8 mouse cellular contexts compared by ENCODE assay signal in the genomic region with DNA sequence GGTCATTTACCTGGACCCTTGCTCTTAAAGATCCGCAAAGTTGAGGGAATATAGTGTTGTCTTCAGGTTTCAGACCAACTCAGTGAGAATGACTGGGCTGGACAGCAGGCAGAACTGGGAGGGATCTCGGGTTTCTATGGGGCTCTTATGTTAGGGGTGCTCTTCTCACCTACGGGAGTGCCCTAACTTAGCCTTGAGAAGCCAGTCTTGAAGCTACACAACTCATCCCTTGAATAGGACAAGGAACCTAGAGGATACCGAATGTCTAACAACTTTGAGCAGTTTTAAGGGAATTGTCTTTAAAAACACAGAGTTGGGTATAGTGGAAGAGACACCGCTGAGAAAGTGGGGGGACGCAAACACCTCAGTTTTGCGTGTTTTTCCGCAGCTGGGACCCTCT. TPM values are rescaled to one million over a fixed set of nuclear protein-coding genes. Genes with fewer than 3 reads are reported as not detected.
A peak's percentile ranks its signal among the peaks of the same experiment; 100 is the strongest.
DNase-seq lines count a peak whose midpoint lies in the region; ATAC-seq and TF ChIP-seq lines count a peak whose summit lies in the region.

No protein-coding gene starts in this region.

- H3K9me3 ChIP-seq in heart, embryonic 14.5 days (ENCODE audit: control insufficient read depth, low read length): no peaks in the 10 kb centered on the region
- H3K9me3 ChIP-seq in hindbrain, embryonic 15.5 days: no peaks in the 10 kb centered on the region
- H3K9me3 ChIP-seq in midbrain, embryonic 15.5 days: no peaks in the 10 kb centered on the region

- peak overlapping the region; percentile 68 to 83 for H3K4me3 ChIP-seq in heart, embryonic 14.5 days (ENCODE audit: control insufficient read depth in 1 of 2, insufficient read depth in 1 of 2, low read depth in 1 of 2, low read length in 2 of 2)
- peak overlapping the region; percentile 52 for H3K4me3 ChIP-seq in brown adipose tissue, adult 24 weeks (ENCODE audit: insufficient read depth, low read depth, low read length)
- H3K4me3 ChIP-seq in hindbrain, embryonic 15.5 days: peak overlapping the region; percentile 91
- H3K4me3 ChIP-seq in midbrain, embryonic 15.5 days: peak overlapping the region; percentile 87
- no peak overlapping the region for H3K4me3 ChIP-seq in thymus, adult 2 months (ENCODE audit: control insufficient read depth, insufficient read depth, low read length)

- peaks cover 2 to 4% of the 10 kb centered on the region in 2 experiments; a peak in 3 of 4 replicates for H3K4me1 ChIP-seq in heart, embryonic 14.5 days (ENCODE audit: control insufficient read depth in 2 of 2, insufficient read depth in 2 of 2, low read length in 2 of 2)
- H3K4me1 ChIP-seq in brown adipose tissue, adult 24 weeks (ENCODE audit: control insufficient read depth, insufficient read depth, insufficient read length, low read length): no peaks in the 10 kb centered on the region
- peaks cover 34% of the 10 kb centered on the region for H3K4me1 ChIP-seq in hindbrain, embryonic 15.5 days (replicated peaks)
- peaks cover 27% of the 10 kb centered on the region for H3K4me1 ChIP-seq in midbrain, embryonic 15.5 days
- peaks cover 13% of the 10 kb centered on the region for H3K4me1 ChIP-seq in thymus, adult 2 months (replicated peaks; ENCODE audit: control insufficient read depth, insufficient read depth, low read length)

- H3K27ac ChIP-seq in heart, embryonic 14.5 days (replicated peaks in 1 of 2; ENCODE audit: control insufficient read depth in 1 of 2, insufficient read depth in 1 of 2, low read depth in 2 of 2, low read length in 2 of 2): no peak overlapping the region
- H3K27ac ChIP-seq in brown adipose tissue, adult 24 weeks (replicated peaks; ENCODE audit: low read depth, low read length): no peak overlapping the region
- peak overlapping the region; percentile 93 for H3K27ac ChIP-seq in hindbrain, embryonic 15.5 days (replicated peaks)
- H3K27ac ChIP-seq in midbrain, embryonic 15.5 days: peak overlapping the region; percentile 96
- H3K27ac ChIP-seq in thymus, adult 2 months (ENCODE audit: control insufficient read depth, insufficient read depth, low read length): no peak overlapping the region

- TF ChIP-seq POLR2A in thymus, adult 2 months (IDR thresholded peaks at IDR 0.05; ENCODE audit: control insufficient read depth, extremely low read depth, insufficient read depth, low read length, poor library complexity): no peak

- WGBS in heart, embryonic 14.5 days: 4% methylated on average over 8 of the region's 8 CpGs
- WGBS in hindbrain, embryonic 15.5 days: 3% methylated on average over 8 of the region's 8 CpGs
- 2% methylated on average over 8 of the region's 8 CpGs for WGBS in midbrain, embryonic 15.5 days
- WGBS in thymus, adult 2 months: 13% methylated on average over 8 of the region's 8 CpGs

- peak overlapping the region; percentile 93 for H3K4me2 ChIP-seq in heart, embryonic 14.5 days (ENCODE audit: low read length)
- H3K4me2 ChIP-seq in hindbrain, embryonic 15.5 days: peak overlapping the region; percentile 85
- H3K4me2 ChIP-seq in midbrain, embryonic 15.5 days: peak overlapping the region; percentile 94

- peak overlapping the region; percentile 80 for H3K9ac ChIP-seq in heart, embryonic 14.5 days (ENCODE audit: low read length)
- peak overlapping the region; percentile 89 for H3K9ac ChIP-seq in hindbrain, embryonic 15.5 days
- peak overlapping the region; percentile 94 for H3K9ac ChIP-seq in midbrain, embryonic 15.5 days

- ATAC-seq in heart, embryonic 14.5 days (ENCODE audit: insufficient number of reproducible peaks, insufficient read depth, low FRiP score, low read depth): no peak
- ATAC-seq in hindbrain, embryonic 15.5 days (ENCODE audit: low FRiP score, low read depth): no peak
- ATAC-seq in midbrain, embryonic 15.5 days (replicated peaks): no peak

- intact Hi-C loops in heart, postnatal 36 days (cut with DNase I): no loop called here

- no peak for DNase-seq in heart, postnatal 36 days
- no peak for DNase-seq in thymus, adult 2 months
- no peak for DNase-seq in layer of hippocampus, postnatal 25 days (ENCODE audit: extremely low spot score in 1 of 2, low spot score in 1 of 2)
- no peak for DNase-seq in left cerebral cortex, adult 9 months (ENCODE audit: low spot score in 2 of 2)

- TF ChIP-seq CTCF in thymus, adult 2 months (IDR thresholded peaks at IDR 0.05; ENCODE audit: borderline replicate concordance, control insufficient read depth, extremely low read depth, insufficient read depth, low read length, poor library complexity): no peak

- no peaks in the 10 kb centered on the region for H3K36me3 ChIP-seq in heart, embryonic 14.5 days (ENCODE audit: control insufficient read depth, insufficient read depth, low read length)
- no peaks in the 10 kb centered on the region for H3K36me3 ChIP-seq in hindbrain, embryonic 15.5 days
- H3K36me3 ChIP-seq in midbrain, embryonic 15.5 days (replicated peaks): no peaks in the 10 kb centered on the region
- no peaks in the 10 kb centered on the region for H3K36me3 ChIP-seq in thymus, adult 2 months (ENCODE audit: control insufficient read depth, insufficient read depth, low read length)

- peaks cover 19% of the 10 kb centered on the region for H3K27me3 ChIP-seq in heart, embryonic 14.5 days (ENCODE audit: control insufficient read depth, insufficient read depth, low read length)
- H3K27me3 ChIP-seq in hindbrain, embryonic 15.5 days: no peaks in the 10 kb centered on the region
- H3K27me3 ChIP-seq in midbrain, embryonic 15.5 days (replicated peaks): peaks cover 3% of the 10 kb centered on the region; the same call in 1 of the 2 replicates
- peaks cover 22% of the 10 kb centered on the region for H3K27me3 ChIP-seq in thymus, adult 2 months (ENCODE audit: control insufficient read depth, insufficient read depth, low read length)

RNA-seq across cellular contexts. Expression of a gene that starts 0.5 kb away (rescaled TPM):
- 0.36 and 0.63 TPM in 2 replicates for polyA plus RNA-seq in heart, embryonic 14.5 days (2014; fragmentation: Nextera tagmentation; extraction: Ambion mirVana)
- under 1 TPM in 1 of 2 experiments, not detected in 1; 0.08 TPM for total RNA-seq in heart, postnatal 36 days (2021)
- not detected in 2 replicates for polyA plus RNA-seq in brown adipose tissue, adult 24 weeks (2012; ENCODE audit: insufficient read depth, insufficient read length, missing spikeins)
- 9.9 and 10.9 TPM in 2 replicates for polyA plus RNA-seq in hindbrain, embryonic 15.5 days (2015; fragmentation: Nextera tagmentation; extraction: Ambion mirVana)
- 12.8 and 14.1 TPM in 2 replicates for polyA plus RNA-seq in midbrain, embryonic 15.5 days (2015; fragmentation: Nextera tagmentation; extraction: Ambion mirVana)
- 0.07 and 0.13 TPM in 2 replicates for polyA plus RNA-seq in thymus, adult 2 months (2012; rRNA removed)
- 1 to 10 TPM; 3.8 to 4.7 TPM for total RNA-seq in layer of hippocampus, postnatal 25 days (2021)

RNA-seq across cellular contexts. Expression of a gene that starts 39.2 kb away (rescaled TPM):
- polyA plus RNA-seq in heart, embryonic 14.5 days (2014; fragmentation: Nextera tagmentation; extraction: Ambion mirVana): 12.3 and 15.7 TPM in 2 replicates
- 10 to 100 TPM in 1 of 2 experiments, 1 to 10 TPM in 1; 9.8 to 10.7 TPM for total RNA-seq in heart, postnatal 36 days (2021)
- polyA plus RNA-seq in brown adipose tissue, adult 24 weeks (2012; ENCODE audit: insufficient read depth, insufficient read length, missing spikeins): 0.55 and 0.71 TPM in 2 replicates
- 17.3 and 17.4 TPM in 2 replicates for polyA plus RNA-seq in hindbrain, embryonic 15.5 days (2015; fragmentation: Nextera tagmentation; extraction: Ambion mirVana)
- polyA plus RNA-seq in midbrain, embryonic 15.5 days (2015; fragmentation: Nextera tagmentation; extraction: Ambion mirVana): 16.8 and 17.3 TPM in 2 replicates
- polyA plus RNA-seq in thymus, adult 2 months (2012; rRNA removed): 8.9 and 11.7 TPM in 2 replicates
- 10 to 100 TPM; 30.5 to 33.1 TPM for total RNA-seq in layer of hippocampus, postnatal 25 days (2021)

RNA-seq across cellular contexts. Expression of a gene that starts 54.7 kb away (rescaled TPM):
- polyA plus RNA-seq in heart, embryonic 14.5 days (2014; fragmentation: Nextera tagmentation; extraction: Ambion mirVana): 4.3 and 5.6 TPM in 2 replicates
- 1 to 10 TPM; 3.8 to 4.1 TPM for total RNA-seq in heart, postnatal 36 days (2021)
- polyA plus RNA-seq in brown adipose tissue, adult 24 weeks (2012; ENCODE audit: insufficient read depth, insufficient read length, missing spikeins): 11.9 and 16.2 TPM in 2 replicates
- polyA plus RNA-seq in hindbrain, embryonic 15.5 days (2015; fragmentation: Nextera tagmentation; extraction: Ambion mirVana): 6.7 and 8.1 TPM in 2 replicates
- 6.8 and 7.6 TPM in 2 replicates for polyA plus RNA-seq in midbrain, embryonic 15.5 days (2015; fragmentation: Nextera tagmentation; extraction: Ambion mirVana)
- 9.3 and 17.1 TPM in 2 replicates for polyA plus RNA-seq in thymus, adult 2 months (2012; rRNA removed)
- 1 to 10 TPM; 3.7 to 4.6 TPM for total RNA-seq in layer of hippocampus, postnatal 25 days (2021)

Comparison
In these comparisons a context has a peak if more than half of its experiments do, and no peak if none do; other contexts are left out.
1. H3K27ac ChIP-seq: peak in hindbrain, embryonic 15.5 days (single experiment) and midbrain, embryonic 15.5 days (single experiment); none in heart, embryonic 14.5 days (0 of 2), brown adipose tissue, adult 24 weeks (single experiment) and thymus, adult 2 months (single experiment).
2. Peak in every context shown above with its lines, with median percentiles within 50 percentile points of each other: H3K4me2 ChIP-seq and H3K9ac ChIP-seq.